Mouse (Mus musculus) stomach, postnatal 0 days (tissue): ENCODE measurements around the gene Abca13. TPM values are rescaled to one million over a fixed set of nuclear protein-coding genes. Genes with fewer than 3 reads are reported as not detected.

ENCODE experiments used
- ATAC-seq: fragments of 200-750 bp; cut with Nextera tagmentation; 2 replicates; pipeline ENCODE4 v1.8.0; 2017; ENCODE audit not compliant: low FRiP score, low TSS enrichment
- DNase-seq: peaks from one replicate; pipeline ENCODE4 v3.0.0-alpha.2; 2016; ENCODE audit warnings: low spot score
- H3K27ac ChIP-seq: fragments of 300-500 bp; sonication (generic); replicated peaks from 2 replicates; pipeline ENCODE4 v1.5.1; 2014; ENCODE audit warnings: mild to moderate bottlenecking, control low read depth
- H3K27me3 ChIP-seq: fragments of 300-500 bp; sonication (generic); 2 replicates; pipeline ENCODE4 v1.6.1; 2014; ENCODE audit warnings: low read length; ENCODE audit not compliant: control insufficient read depth, insufficient read depth
- H3K36me3 ChIP-seq: fragments of 300-500 bp; sonication (generic); 2 replicates; pipeline ENCODE4 v1.6.1; 2014; ENCODE audit warnings: low read length, mixed read lengths; ENCODE audit not compliant: control insufficient read depth, insufficient read depth
- H3K4me1 ChIP-seq: fragments of 300-500 bp; sonication (generic); replicated peaks from 2 replicates; pipeline ENCODE4 v1.6.1; 2014; ENCODE audit warnings: antibody characterized with exemption; ENCODE audit not compliant: control insufficient read depth, insufficient read depth
- H3K4me2 ChIP-seq: fragments of 300-500 bp; sonication (generic); replicated peaks from 2 replicates; pipeline ENCODE4 v1.6.1; 2014; ENCODE audit warnings: low read depth, mild to moderate bottlenecking, control low read depth, moderate library complexity
- H3K4me3 ChIP-seq: fragments of 300-500 bp; sonication (generic); 2 replicates; pipeline ENCODE4 v1.5.1; 2014; ENCODE audit warnings: low read depth, low read length, control low read depth
- H3K9ac ChIP-seq: fragments of 300-500 bp; sonication (generic); 2 replicates; pipeline ENCODE4 v1.6.1; 2014; ENCODE audit warnings: mild to moderate bottlenecking, low read length, control low read depth, mixed read lengths
- H3K9me3 ChIP-seq: fragments of 300-500 bp; sonication (generic); 2 replicates; pipeline ENCODE4 v1.6.1; 2016; ENCODE audit warnings: low read length; ENCODE audit not compliant: control insufficient read depth
- CTCF ChIP-seq: IDR thresholded peaks from 2 replicates; pipeline ENCODE4 v1.5.1; 2016; ENCODE audit warnings: antibody characterized with exemption, low read depth, mild to moderate bottlenecking, moderate library complexity
- EP300 ChIP-seq: optimal IDR thresholded peaks from 2 replicates; pipeline ENCODE3; 2016; ENCODE audit warnings: antibody characterized with exemption
- WGBS: fragments of 180-500 bp; shearing (Covaris S2); extraction: QIAGEN DNeasy Blood & Tissue Kit; methylation state at CpG from one replicate; pipeline ENCODE4 v1.1.7; 2014; 5-methylcytosine and 5-hydroxymethylcytosine counted together
- polyA plus RNA-seq: library from polyadenylated mRNA; unstranded; fragments of >200 nt; fragmentation: Nextera tagmentation; extraction: Ambion mirVana; gene quantifications from 2 replicates; pipeline ENCODE4 v1.2.1, GENCODE M21; 2015

The Abca13 gene
- polyA plus RNA-seq, 1 experiment from 2014 or later, result 0.01 TPM

DNA sequence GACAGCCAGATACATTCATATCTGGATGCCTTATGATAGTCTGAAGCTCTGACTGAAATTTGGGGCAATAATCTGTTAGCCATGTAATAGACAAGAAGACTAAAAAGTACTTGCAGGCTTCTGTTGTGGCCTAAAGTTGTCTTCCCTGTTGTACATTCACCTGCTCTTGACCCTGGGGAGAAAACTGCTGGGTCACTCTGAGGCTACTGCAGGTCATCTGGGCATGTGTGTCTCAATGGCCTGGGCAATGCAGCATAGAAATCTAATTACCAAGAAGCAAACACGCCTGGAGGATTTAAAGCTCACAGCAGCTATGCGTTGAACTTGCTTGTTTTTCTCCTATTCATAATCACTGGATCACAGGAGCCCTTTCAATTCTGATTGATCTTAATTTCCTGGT is 8.1 kb downstream of the Abca13 start:
- DNase-seq (no peak), ATAC-seq (no peak)
- Histone ChIP-seq H3K4me1 (no peaks in the 10 kb centered on the region), H3K4me3 (no peak overlapping the region), H3K9ac (no peak overlapping the region), H3K36me3 (no peaks in the 10 kb centered on the region), H3K4me2 (no peak overlapping the region), H3K27ac (no peak overlapping the region), H3K9me3 (no peaks in the 10 kb centered on the region), H3K27me3 (no peaks in the 10 kb centered on the region)
- WGBS, result 49% methylated on average over 2 of the region's 2 CpGs
- TF ChIP-seq CTCF (no peak), EP300 (no peak)

- DNase-seq, result no peak
- no peak for TF ChIP-seq CTCF
- TF ChIP-seq EP300, result no peak
- H3K9me3 ChIP-seq, result no peaks in the 10 kb centered on the region
- no peak for ATAC-seq
- no peaks in the 10 kb centered on the region for H3K36me3 ChIP-seq
- no peak overlapping the region for H3K4me3 ChIP-seq
- H3K4me2 ChIP-seq, result no peak overlapping the region
- no peak overlapping the region for H3K9ac ChIP-seq
- no peaks in the 10 kb centered on the region for H3K27me3 ChIP-seq
- H3K27ac ChIP-seq, result no peak overlapping the region
- no peaks in the 10 kb centered on the region for H3K4me1 ChIP-seq
- WGBS, result 64% methylated on average over 8 of the region's 8 CpGs
Measured at GRCm38 (mm10) chr11:9210707-9211106, 19.0 kb downstream of the Abca13 start.

- TF ChIP-seq CTCF (no peak), EP300 (no peak)
- H3K4me1 ChIP-seq, result no peaks in the 10 kb centered on the region
- 55% methylated on average over 9 of the region's 9 CpGs for WGBS
- H3K4me3 ChIP-seq, result no peak overlapping the region
- no peaks in the 10 kb centered on the region for H3K36me3 ChIP-seq
- no peak overlapping the region for H3K9ac ChIP-seq
- H3K27ac ChIP-seq, result no peak overlapping the region
- DNase-seq, result no peak
- no peaks in the 10 kb centered on the region for H3K27me3 ChIP-seq
- no peak overlapping the region for H3K4me2 ChIP-seq
- ATAC-seq, result no peak
- H3K9me3 ChIP-seq, result no peaks in the 10 kb centered on the region
Measured at GRCm38 (mm10) chr11:9213580-9213979, 21.8 kb downstream of the Abca13 start.

- Histone ChIP-seq H3K27me3 (no peaks in the 10 kb centered on the region), H3K27ac (no peak overlapping the region), H3K4me1 (no peaks in the 10 kb centered on the region), H3K4me3 (no peak overlapping the region), H3K9me3 (no peaks in the 10 kb centered on the region), H3K9ac (no peak overlapping the region), H3K4me2 (no peak overlapping the region), H3K36me3 (no peaks in the 10 kb centered on the region)
- TF ChIP-seq EP300 (no peak), CTCF (no peak)
- DNase-seq, result no peak
- WGBS, result 23% methylated on average over 4 of the region's 4 CpGs
- no peak for ATAC-seq
Measured at GRCm38 (mm10) chr11:9216252-9216651, 24.5 kb downstream of the Abca13 start.

GRCm38 (mm10) chr11:9220501-9220900 is 28.8 kb downstream of the Abca13 start:
- Histone ChIP-seq H3K27ac (no peak overlapping the region), H3K9me3 (no peaks in the 10 kb centered on the region), H3K27me3 (no peaks in the 10 kb centered on the region), H3K4me3 (no peak overlapping the region), H3K4me2 (no peak overlapping the region), H3K4me1 (no peaks in the 10 kb centered on the region), H3K9ac (no peak overlapping the region), H3K36me3 (no peaks in the 10 kb centered on the region)
- TF ChIP-seq EP300, result no peak
- DNase-seq, result no peak
- ATAC-seq, result no peak
- 79% methylated on average over 3 of the region's 3 CpGs for WGBS

DNA sequence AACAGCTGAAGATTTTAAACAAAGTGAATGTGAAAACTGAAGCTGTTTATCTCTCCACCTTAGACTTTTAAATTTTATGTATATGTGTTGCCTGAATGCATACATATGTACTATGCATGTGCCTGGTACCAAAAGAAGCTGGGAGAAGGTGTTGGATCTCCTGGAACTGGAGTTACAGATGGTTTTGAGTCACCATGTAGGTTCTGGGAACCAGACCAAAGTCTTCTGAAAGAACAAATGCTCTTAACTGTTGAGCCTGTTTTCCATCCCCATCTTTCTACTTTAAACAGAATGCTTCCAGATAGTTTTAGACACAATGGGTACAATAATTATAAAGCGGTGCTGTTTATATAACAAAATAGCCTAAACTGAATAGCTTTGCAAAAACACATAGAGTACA is 29.9 kb downstream of the Abca13 start:
- WGBS, result 81% methylated on average over 1 of the region's 1 CpGs
- H3K36me3 ChIP-seq, result no peaks in the 10 kb centered on the region
- H3K27me3 ChIP-seq, result no peaks in the 10 kb centered on the region
- no peaks in the 10 kb centered on the region for H3K4me1 ChIP-seq
- TF ChIP-seq EP300 (no peak), CTCF (no peak)
- DNase-seq (no peak), ATAC-seq (no peak)
- no peaks in the 10 kb centered on the region for H3K9me3 ChIP-seq
- H3K27ac ChIP-seq, result no peak overlapping the region
- no peak overlapping the region for H3K4me2 ChIP-seq
- no peak overlapping the region for H3K9ac ChIP-seq
- no peak overlapping the region for H3K4me3 ChIP-seq
